Mouse (Mus musculus) heart, adult 18-20 months (tissue): ENCODE results near the gene Tnpo3. TPM values are rescaled to one million over a fixed set of nuclear protein-coding genes. Genes with fewer than 3 reads are reported as not detected.

Experiments used
- total RNA-seq, 2 experiments: library from RNA; stranded (reverse); gene quantifications; 2 replicates each; pipeline ENCODE4 v1.2.3; 2021

Tnpo3 gene
- total RNA-seq, 2 experiments from 2014 or later, result 43.6 to 44.9 TPM

Other genes with a start within 250 kb of the Tnpo3 start
- gene Opn1sw, start 221.4 kb downstream of the Tnpo3 start, total RNA-seq, result not detected
- 1 to 10 TPM; 1.6 to 2.1 TPM for gene Ccdc136, start 213.6 kb downstream of the Tnpo3 start, total RNA-seq
- gene Flnc, start 176.6 kb downstream of the Tnpo3 start, total RNA-seq, result 100 to 1,000 TPM; 215 to 222 TPM
- gene Atp6v1f, start 142.2 kb downstream of the Tnpo3 start, total RNA-seq, result 100 to 1,000 TPM; 111 to 118 TPM
- not detected for gene Atp6v1fnb, start 138.4 kb downstream of the Tnpo3 start, total RNA-seq
- 1 to 10 TPM; 2.6 to 3.1 TPM for gene Kcp, start 101.9 kb downstream of the Tnpo3 start, total RNA-seq
- gene Irf5, start 83.3 kb downstream of the Tnpo3 start, total RNA-seq, result 1 to 10 TPM; 2.8 to 4.3 TPM
- gene Tspan33, start 84.3 kb upstream of the Tnpo3 start, total RNA-seq, result 1 to 10 TPM; 2.3 to 3.4 TPM
- gene Smo, start 125.6 kb upstream of the Tnpo3 start, total RNA-seq, result 1 to 10 TPM; 6.5 to 6.9 TPM
- gene Ahcyl2, start 158.1 kb upstream of the Tnpo3 start, total RNA-seq, result 10 to 100 TPM; 21.8 to 24.2 TPM